In genomic region chr9:92555006-92555958, GRCm38 (mm10) we compare ENCODE assay signal across 16 mouse cellular contexts.
"Had no signal": no experiment of that assay in that cellular context is flagged by ENCODE, and none has a peak within 500 bp of the region (broad histone marks: within the 10 kb centered on the region; RNA-seq: fewer than 3 reads in every experiment).

No protein-coding gene starts in this region.

- H3K4me1 ChIP-seq: limb, embryonic 10.5 days; liver, embryonic 15.5 days; midbrain, embryonic 12.5 days; stomach, embryonic 15.5 days had no signal

- H3K4me3 ChIP-seq: intestine, embryonic 15.5 days; left cerebral cortex, adult 2 months; limb, embryonic 10.5 days; liver, embryonic 15.5 days; megakaryocyte, embryonic 14.5 days; midbrain, embryonic 12.5 days; stomach, embryonic 15.5 days had no signal

- H3K9me3 ChIP-seq: intestine, embryonic 15.5 days; limb, embryonic 10.5 days; liver, embryonic 15.5 days; megakaryocyte, embryonic 14.5 days; midbrain, embryonic 12.5 days; stomach, embryonic 15.5 days had no signal

- H3K27ac ChIP-seq: intestine, embryonic 15.5 days; kidney, postnatal 0 days; left cerebral cortex, adult 2 months; limb, embryonic 10.5 days; liver, embryonic 15.5 days; macrophage; midbrain, embryonic 12.5 days; stomach, embryonic 15.5 days had no signal

- H3K36me3 ChIP-seq: intestine, embryonic 15.5 days; limb, embryonic 10.5 days; liver, embryonic 15.5 days; midbrain, embryonic 12.5 days; stomach, embryonic 15.5 days had no signal

- H3K9ac ChIP-seq: intestine, embryonic 15.5 days; liver, embryonic 15.5 days; midbrain, embryonic 12.5 days; stomach, embryonic 15.5 days had no signal

- H3K27me3 ChIP-seq: intestine, embryonic 15.5 days; liver, embryonic 15.5 days; megakaryocyte, embryonic 14.5 days; midbrain, embryonic 12.5 days; stomach, embryonic 15.5 days had no signal

- H3K4me2 ChIP-seq: intestine, embryonic 15.5 days; liver, embryonic 11.5 days; liver, embryonic 15.5 days; midbrain, embryonic 12.5 days; stomach, embryonic 15.5 days had no signal

- DNase-seq: kidney, adult 18-20 months; lung, adult 2 months; lung, postnatal 10 days; right cerebral cortex, postnatal 14 days; thymus, adult 2 months; thymus, postnatal 36 days had no signal

- ATAC-seq: intestine, embryonic 15.5 days had no signal
